Mouse (Mus musculus) embryonic facial prominence, embryonic 10.5 days (tissue): ENCODE data around the gene Them7. TPM values are rescaled to one million over a fixed set of nuclear protein-coding genes. Genes with fewer than 3 reads are reported as not detected.

Source experiments
- DNase-seq: peaks from one replicate; pipeline ENCODE4 v3.0.0-alpha.2; 2017; ENCODE audit warnings: low spot score
- H3K27ac ChIP-seq: fragments of 300-500 bp; sonication (generic); replicated peaks from 2 replicates; pipeline ENCODE4 v1.5.1; 2016; ENCODE audit warnings: mild to moderate bottlenecking
- H3K27me3 ChIP-seq: fragments of 300-500 bp; sonication (generic); replicated peaks from 2 replicates; pipeline ENCODE4 v1.6.1; 2016; ENCODE audit warnings: low read depth, mild to moderate bottlenecking; ENCODE audit not compliant: poor library complexity, severe bottlenecking
- H3K36me3 ChIP-seq: fragments of 300-500 bp; sonication (generic); replicated peaks from 2 replicates; pipeline ENCODE4 v1.6.1; 2016; ENCODE audit warnings: mild to moderate bottlenecking, moderate library complexity
- H3K4me1 ChIP-seq: fragments of 300-500 bp; sonication (generic); 2 replicates; pipeline ENCODE4 v1.6.1; 2016
- H3K4me3 ChIP-seq: fragments of 300-500 bp; sonication (generic); 2 replicates; pipeline ENCODE4 v1.5.1; 2016; ENCODE audit warnings: mild to moderate bottlenecking, moderate library complexity
- H3K9me3 ChIP-seq: fragments of 300-500 bp; sonication (generic); 2 replicates; pipeline ENCODE4 v1.6.1; 2016; ENCODE audit warnings: mild to moderate bottlenecking
- WGBS: fragments of 180-500 bp; shearing (Covaris S2); methylation state at CpG from one replicate; pipeline ENCODE4 v1.1.7; 2016; 5-methylcytosine and 5-hydroxymethylcytosine counted together
- polyA plus RNA-seq: library from polyadenylated mRNA; unstranded; fragments of >200 nt; fragmentation: Nextera tagmentation; extraction: Ambion mirVana; gene quantifications from 2 replicates; pipeline ENCODE4 v1.2.1, GENCODE M21; 2016

Them7 gene
- polyA plus RNA-seq, 1 experiment from 2014 or later = 0.37 TPM

GRCm38 (mm10) chr2:105372156-105372555 is 148.0 kb downstream of the Them7 start:
- peaks cover 13% of the 10 kb centered on the region for H3K4me1 ChIP-seq
- no peaks in the 10 kb centered on the region for H3K9me3 ChIP-seq
- H3K27ac ChIP-seq = no peak overlapping the region
- DNase-seq = no peak
- H3K36me3 ChIP-seq = no peaks in the 10 kb centered on the region
- no peak overlapping the region for H3K4me3 ChIP-seq
- WGBS = 94% methylated on average over 6 of the region's 6 CpGs
- H3K27me3 ChIP-seq = peaks cover 18% of the 10 kb centered on the region

GRCm38 (mm10) chr2:105372727-105373126 is 148.6 kb downstream of the Them7 start:
- WGBS = 84% methylated on average over 5 of the region's 5 CpGs
- no peak for DNase-seq
- peaks cover 13% of the 10 kb centered on the region for H3K4me1 ChIP-seq
- no peaks in the 10 kb centered on the region for H3K9me3 ChIP-seq
- no peak overlapping the region for H3K27ac ChIP-seq
- H3K27me3 ChIP-seq = peaks cover 18% of the 10 kb centered on the region
- no peaks in the 10 kb centered on the region for H3K36me3 ChIP-seq
- no peak overlapping the region for H3K4me3 ChIP-seq

- no peaks in the 10 kb centered on the region for H3K9me3 ChIP-seq
- no peak overlapping the region for H3K27ac ChIP-seq
- H3K27me3 ChIP-seq = peaks cover 18% of the 10 kb centered on the region
- no peaks in the 10 kb centered on the region for H3K36me3 ChIP-seq
- peaks cover 13% of the 10 kb centered on the region for H3K4me1 ChIP-seq
- 90% methylated on average over 11 of the region's 11 CpGs for WGBS
- no peak for DNase-seq
- no peak overlapping the region for H3K4me3 ChIP-seq
Observed at GRCm38 (mm10) chr2:105373658-105374057, 149.5 kb downstream of the Them7 start.

GRCm38 (mm10) chr2:105375261-105375660 is 151.1 kb downstream of the Them7 start:
- Histone ChIP-seq H3K27me3 (peaks cover 13% of the 10 kb centered on the region), H3K36me3 (no peaks in the 10 kb centered on the region), H3K9me3 (no peaks in the 10 kb centered on the region), H3K4me3 (no peak overlapping the region), H3K4me1 (peaks cover 12% of the 10 kb centered on the region), H3K27ac (no peak overlapping the region)
- WGBS = 89% methylated on average over 7 of the region's 7 CpGs
- DNase-seq = no peak

- Histone ChIP-seq H3K4me1 (peaks cover 7% of the 10 kb centered on the region), H3K4me3 (no peak overlapping the region), H3K27me3 (peaks cover 13% of the 10 kb centered on the region), H3K36me3 (no peaks in the 10 kb centered on the region), H3K27ac (no peak overlapping the region), H3K9me3 (no peaks in the 10 kb centered on the region)
- WGBS = 80% methylated on average over 4 of the region's 4 CpGs
- DNase-seq = no peak
Observed at GRCm38 (mm10) chr2:105375705-105376104, 151.6 kb downstream of the Them7 start.

GRCm38 (mm10) chr2:105379682-105380081 is 155.6 kb downstream of the Them7 start:
- Histone ChIP-seq H3K27ac (no peak overlapping the region), H3K36me3 (peaks cover 3% of the 10 kb centered on the region), H3K4me1 (peaks cover 4% of the 10 kb centered on the region; the same call in 1 of the 2 replicates), H3K27me3 (no peaks in the 10 kb centered on the region), H3K9me3 (no peaks in the 10 kb centered on the region), H3K4me3 (no peak overlapping the region)
- no peak for DNase-seq
- WGBS = 85% methylated on average over 1 of the region's 1 CpGs

GRCm38 (mm10) chr2:105380757-105381319 is 156.7 kb downstream of the Them7 start:
- H3K4me3 ChIP-seq = no peak overlapping the region
- no peaks in the 10 kb centered on the region for H3K9me3 ChIP-seq
- H3K36me3 ChIP-seq = peaks cover 15% of the 10 kb centered on the region
- no peak overlapping the region for H3K27ac ChIP-seq
- H3K4me1 ChIP-seq = peaks cover 3% of the 10 kb centered on the region; the same call in 1 of the 2 replicates
- WGBS = 86% methylated on average over 3 of the region's 3 CpGs
- DNase-seq = no peak
- H3K27me3 ChIP-seq = no peaks in the 10 kb centered on the region

- WGBS = 90% methylated on average over 8 of the region's 8 CpGs
- no peaks in the 10 kb centered on the region for H3K27me3 ChIP-seq
- DNase-seq = no peak
- no peaks in the 10 kb centered on the region for H3K9me3 ChIP-seq
- no peak overlapping the region for H3K4me3 ChIP-seq
- H3K4me1 ChIP-seq = no peaks in the 10 kb centered on the region
- H3K36me3 ChIP-seq = peaks cover 37% of the 10 kb centered on the region
- no peak overlapping the region for H3K27ac ChIP-seq
Observed at GRCm38 (mm10) chr2:105383063-105383462, 158.9 kb downstream of the Them7 start.

- H3K4me1 ChIP-seq = no peaks in the 10 kb centered on the region
- WGBS = 85% methylated on average over 3 of the region's 3 CpGs
- no peak for DNase-seq
- H3K27me3 ChIP-seq = no peaks in the 10 kb centered on the region
- H3K4me3 ChIP-seq = no peak overlapping the region
- peaks cover 56% of the 10 kb centered on the region for H3K36me3 ChIP-seq
- H3K27ac ChIP-seq = no peak overlapping the region
- no peaks in the 10 kb centered on the region for H3K9me3 ChIP-seq
Observed at GRCm38 (mm10) chr2:105384998-105385397, 160.9 kb downstream of the Them7 start.

- Histone ChIP-seq H3K9me3 (no peaks in the 10 kb centered on the region), H3K36me3 (peaks cover 70% of the 10 kb centered on the region), H3K27me3 (no peaks in the 10 kb centered on the region), H3K4me3 (no peak overlapping the region), H3K27ac (no peak overlapping the region), H3K4me1 (no peaks in the 10 kb centered on the region)
- WGBS = 89% methylated on average over 4 of the region's 4 CpGs
- DNase-seq = no peak
Observed at GRCm38 (mm10) chr2:105386418-105386817, 162.3 kb downstream of the Them7 start.

GRCm38 (mm10) chr2:105389007-105389890 is 165.1 kb downstream of the Them7 start:
- no peaks in the 10 kb centered on the region for H3K9me3 ChIP-seq
- peaks cover 99% of the 10 kb centered on the region for H3K36me3 ChIP-seq
- no peaks in the 10 kb centered on the region for H3K27me3 ChIP-seq
- peaks cover 5% of the 10 kb centered on the region; the same call in 1 of the 2 replicates for H3K4me1 ChIP-seq
- H3K4me3 ChIP-seq = no peak overlapping the region
- no peak overlapping the region for H3K27ac ChIP-seq
- WGBS = 93% methylated on average over 17 of the region's 17 CpGs
- no peak for DNase-seq

GRCm38 (mm10) chr2:105390653-105391413 is 166.7 kb downstream of the Them7 start:
- DNase-seq = no peak
- Histone ChIP-seq H3K27me3 (no peaks in the 10 kb centered on the region), H3K4me1 (peaks cover 7% of the 10 kb centered on the region; the same call in 1 of the 2 replicates), H3K27ac (no peak overlapping the region), H3K9me3 (no peaks in the 10 kb centered on the region), H3K4me3 (no peak overlapping the region), H3K36me3 (peaks cover 100% of the 10 kb centered on the region)
- 82% methylated on average over 6 of the region's 6 CpGs for WGBS
